In genomic region chr11:22632314-22632700, GRCm38 (mm10) we compare ENCODE assay signal across 11 mouse cellular contexts.
DNase-seq lines count a peak whose midpoint lies in the region; ATAC-seq and TF ChIP-seq lines count a peak whose summit lies in the region.
"Had no signal": no experiment of that assay in that cellular context is flagged by ENCODE, and none has a peak within 500 bp of the region (broad histone marks: within the 10 kb centered on the region; RNA-seq: fewer than 3 reads in every experiment).

No protein-coding gene starts in this region.

- no peak for TF ChIP-seq CTCF in hindbrain, postnatal 0 days (IDR thresholded peaks at IDR 0.05; ENCODE audit: low read depth)

- H3K9ac ChIP-seq in hindbrain, embryonic 13.5 days: 0 out of 2 replicates have a peak overlapping the region, but pooled peaks have one; percentile 55
- H3K9ac ChIP-seq in hindbrain, postnatal 0 days (replicated peaks; ENCODE audit: low read length): no peak overlapping the region
- H3K9ac ChIP-seq: liver, postnatal 0 days had no signal

- H3K4me2 ChIP-seq in hindbrain, embryonic 13.5 days: no peak overlapping the region
- no peak overlapping the region for H3K4me2 ChIP-seq in hindbrain, postnatal 0 days (ENCODE audit: low read depth, low read length)

- H3K9me3 ChIP-seq in hindbrain, embryonic 13.5 days: no peaks in the 10 kb centered on the region
- no peaks in the 10 kb centered on the region for H3K9me3 ChIP-seq in hindbrain, postnatal 0 days (ENCODE audit: low read length)
- H3K9me3 ChIP-seq: embryonic facial prominence, embryonic 13.5 days had no signal

- H3K27ac ChIP-seq in hindbrain, embryonic 13.5 days: no peak overlapping the region
- no peak overlapping the region for H3K27ac ChIP-seq in hindbrain, postnatal 0 days

- DNase-seq in hindbrain, postnatal 0 days (ENCODE audit: low spot score): no peak
- peak; percentile 29 for DNase-seq in thymus, postnatal 25 days
- no peak for DNase-seq in thymus, postnatal 36 days
- DNase-seq in brain, adult 2 months (ENCODE audit: low read depth, low spot score): peak; percentile 84
- DNase-seq in right cerebral cortex, postnatal 36 days (ENCODE audit: low spot score in 2 of 2): no peak
- DNase-seq: gastrocnemius, postnatal 36 days; liver, postnatal 0 days; right cerebral cortex, postnatal 14 days had no signal

- H3K27me3 ChIP-seq in hindbrain, embryonic 13.5 days: no peaks in the 10 kb centered on the region
- no peaks in the 10 kb centered on the region for H3K27me3 ChIP-seq in hindbrain, postnatal 0 days (ENCODE audit: insufficient read depth, low read length)
- H3K27me3 ChIP-seq: embryonic facial prominence, embryonic 13.5 days had no signal

- no peak for ATAC-seq in hindbrain, embryonic 13.5 days (ENCODE audit: low FRiP score)
- ATAC-seq in hindbrain, postnatal 0 days: no peak
- ATAC-seq in megakaryocyte-erythroid progenitor cell, adult 5-6 weeks (replicated peaks; ENCODE audit: low FRiP score, low TSS enrichment, poor library complexity, severe bottlenecking): no peak

- H3K4me3 ChIP-seq in hindbrain, embryonic 13.5 days: no peak overlapping the region
- no peak overlapping the region for H3K4me3 ChIP-seq in hindbrain, postnatal 0 days (ENCODE audit: low read length)

- no peaks in the 10 kb centered on the region for H3K36me3 ChIP-seq in hindbrain, embryonic 13.5 days
- H3K36me3 ChIP-seq in hindbrain, postnatal 0 days (ENCODE audit: insufficient read depth, low read length): no peaks in the 10 kb centered on the region
- H3K36me3 ChIP-seq: embryonic facial prominence, embryonic 13.5 days had no signal

- H3K4me1 ChIP-seq in hindbrain, embryonic 13.5 days (replicated peaks): peaks cover 19% of the 10 kb centered on the region
- H3K4me1 ChIP-seq in hindbrain, postnatal 0 days (ENCODE audit: insufficient read depth, low read length): no peaks in the 10 kb centered on the region; the same call in 1 of the 2 replicates

Comparison
In these comparisons a context has a peak if more than half of its experiments do, and no peak if none do; other contexts are left out.
1. DNase-seq: peak in thymus, postnatal 25 days (single experiment) and brain, adult 2 months (single experiment); none in hindbrain, postnatal 0 days (single experiment), thymus, postnatal 36 days (0 of 2) and right cerebral cortex, postnatal 36 days (0 of 2).